Mouse (Mus musculus): ENCODE measurements around the gene Adprhl1.

GRCm38 (mm10) chr8:13224426-13224825 is 29.5 kb downstream of the Adprhl1 start:
- TF ChIP-seq CTCF (IDR thresholded peaks at IDR 0.05; ENCODE audit: low read depth) (no peak), EP300 (IDR thresholded peaks at IDR 0.05; ENCODE audit: low read depth) (no peak)

All from liver, embryonic 14.5 days (tissue).